Mouse (Mus musculus) hindbrain, postnatal 0 days (tissue): Measurements from ENCODE around the gene Dtd2. TPM values are rescaled to one million over a fixed set of nuclear protein-coding genes. Genes with fewer than 3 reads are reported as not detected.

Experiments
- ATAC-seq: fragments of 200-750 bp; cut with Nextera tagmentation; 2 replicates; pipeline ENCODE4 v1.8.0; 2017; ENCODE audit warnings: mild to moderate bottlenecking, moderate TSS enrichment, moderate library complexity
- DNase-seq: peaks from one replicate; pipeline ENCODE4 v3.0.0-alpha.2; 2015; ENCODE audit warnings: low spot score
- H3K27ac ChIP-seq: fragments of 300-500 bp; sonication (generic); 2 replicates; pipeline ENCODE4 v1.5.1; 2014; ENCODE audit warnings: mild to moderate bottlenecking
- H3K27me3 ChIP-seq: fragments of 300-500 bp; sonication (generic); 2 replicates; pipeline ENCODE4 v1.6.1; 2014; ENCODE audit warnings: low read length, mixed read lengths; ENCODE audit not compliant: insufficient read depth
- H3K36me3 ChIP-seq: fragments of 300-500 bp; sonication (generic); 2 replicates; pipeline ENCODE4 v1.6.1; 2014; ENCODE audit warnings: low read length, mixed read lengths; ENCODE audit not compliant: insufficient read depth
- H3K4me1 ChIP-seq: fragments of 300-500 bp; sonication (generic); 2 replicates; pipeline ENCODE4 v1.6.1; 2014; ENCODE audit warnings: antibody characterized with exemption, low read length, mixed read lengths; ENCODE audit not compliant: insufficient read depth
- H3K4me2 ChIP-seq: fragments of 300-500 bp; sonication (generic); 2 replicates; pipeline ENCODE4 v1.6.1; 2014; ENCODE audit warnings: low read depth, mild to moderate bottlenecking, low read length, moderate library complexity, mixed read lengths
- H3K4me3 ChIP-seq: fragments of 300-500 bp; sonication (generic); 2 replicates; pipeline ENCODE4 v1.5.1; 2014; ENCODE audit warnings: low read length
- H3K9ac ChIP-seq: fragments of 300-500 bp; sonication (generic); replicated peaks from 2 replicates; pipeline ENCODE4 v1.6.1; 2014; ENCODE audit warnings: mild to moderate bottlenecking, low read length, moderate library complexity, mixed read lengths
- H3K9me3 ChIP-seq: fragments of 300-500 bp; sonication (generic); 2 replicates; pipeline ENCODE4 v1.6.1; 2016; ENCODE audit warnings: low read length, mixed read lengths
- CTCF ChIP-seq: IDR thresholded peaks from 2 replicates; pipeline ENCODE4 v1.5.1; 2016; ENCODE audit warnings: antibody characterized with exemption, control low read depth, low read depth
- WGBS: fragments of 180-500 bp; shearing (Covaris S2); extraction: QIAGEN DNeasy Blood & Tissue Kit; methylation state at CpG from one replicate; pipeline ENCODE4 v1.1.7; 2014; 5-methylcytosine and 5-hydroxymethylcytosine counted together
- polyA plus RNA-seq: library from polyadenylated mRNA; unstranded; fragments of >200 nt; fragmentation: Nextera tagmentation; extraction: Ambion mirVana; gene quantifications from 2 replicates; pipeline ENCODE4 v1.2.1, GENCODE M21; 2015
- total RNA-seq: library from RNA; depleted of rRNA; stranded (reverse); fragments of >200 nt; gene quantifications from 2 replicates; pipeline ENCODE4 v1.2.3, GENCODE M21; 2014; rRNA removed

Gene Dtd2
- total and polyA plus RNA-seq, 2 experiments from 2014 or later, result 10.8 to 31.5 TPM

GRCm38 (mm10) chr12:51952309-51952708, 54.0 kb downstream of the Dtd2 start:
- no peak for ATAC-seq
- peaks cover 32% of the 10 kb centered on the region for H3K36me3 ChIP-seq
- H3K9me3 ChIP-seq, result no peaks in the 10 kb centered on the region
- no peaks in the 10 kb centered on the region for H3K4me1 ChIP-seq
- H3K9ac ChIP-seq, result no peak overlapping the region
- WGBS, result 79% methylated on average over 10 of the region's 10 CpGs
- no peak for TF ChIP-seq CTCF
- no peak overlapping the region for H3K4me3 ChIP-seq
- no peak for DNase-seq
- H3K27ac ChIP-seq, result no peak overlapping the region
- H3K4me2 ChIP-seq, result no peak overlapping the region
- H3K27me3 ChIP-seq, result no peaks in the 10 kb centered on the region

GRCm38 (mm10) chr12:51947498-51947945, 58.8 kb downstream of the Dtd2 start:
- no peak overlapping the region for H3K4me2 ChIP-seq
- no peaks in the 10 kb centered on the region for H3K9me3 ChIP-seq
- no peak overlapping the region for H3K27ac ChIP-seq
- no peak overlapping the region for H3K4me3 ChIP-seq
- peak; percentile 38 for DNase-seq
- H3K36me3 ChIP-seq, result peaks cover 34% of the 10 kb centered on the region
- H3K27me3 ChIP-seq, result no peaks in the 10 kb centered on the region
- 83% methylated on average over 10 of the region's 10 CpGs for WGBS
- ATAC-seq, result no peak
- H3K4me1 ChIP-seq, result no peaks in the 10 kb centered on the region
- no peak overlapping the region for H3K9ac ChIP-seq
- TF ChIP-seq CTCF, result peak; percentile 41; the same call in 1 of the 2 replicates

DNA sequence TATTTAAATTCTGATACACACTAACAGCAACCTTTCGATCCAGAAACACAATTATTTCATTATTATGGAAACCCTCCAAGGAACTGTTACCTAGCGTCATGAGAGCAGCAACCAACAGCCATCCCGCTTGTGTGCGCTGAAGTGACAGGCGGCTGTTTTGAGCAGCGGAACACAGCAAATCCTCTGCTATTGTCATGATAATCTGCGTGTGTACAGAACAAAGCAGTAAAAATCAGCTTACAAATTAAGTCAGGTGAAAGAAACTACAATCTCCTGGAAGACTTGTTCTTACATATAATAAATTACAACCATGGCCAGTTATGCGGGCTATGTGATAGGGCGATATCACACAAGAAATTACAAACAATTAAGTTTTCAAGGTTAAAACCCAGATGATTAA, 61.0 kb downstream of the Dtd2 start:
- H3K9ac ChIP-seq, result no peak overlapping the region
- H3K4me2 ChIP-seq, result no peak overlapping the region
- TF ChIP-seq CTCF, result no peak
- no peaks in the 10 kb centered on the region for H3K9me3 ChIP-seq
- no peaks in the 10 kb centered on the region for H3K27me3 ChIP-seq
- no peak overlapping the region for H3K4me3 ChIP-seq
- ATAC-seq (no peak), DNase-seq (no peak)
- peaks cover 19% of the 10 kb centered on the region for H3K36me3 ChIP-seq
- whole genome bisulfite sequencing, result 44% methylated on average over 9 of the region's 9 CpGs
- no peak overlapping the region for H3K27ac ChIP-seq
- H3K4me1 ChIP-seq, result no peaks in the 10 kb centered on the region

GRCm38 (mm10) chr12:51939848-51940247, 66.5 kb downstream of the Dtd2 start:
- Histone ChIP-seq H3K27me3 (no peaks in the 10 kb centered on the region), H3K4me3 (no peak overlapping the region), H3K27ac (no peak overlapping the region), H3K36me3 (peaks cover 13% of the 10 kb centered on the region; the same call in 1 of the 2 replicates), H3K4me2 (no peak overlapping the region), H3K9ac (no peak overlapping the region), H3K4me1 (no peaks in the 10 kb centered on the region), H3K9me3 (no peaks in the 10 kb centered on the region)
- no peak for TF ChIP-seq CTCF
- WGBS, result 78% methylated on average over 4 of the region's 4 CpGs
- ATAC-seq (no peak), DNase-seq (no peak)

Other genes with a start within 250 kb of the Dtd2 start
- gene Hectd1, start 177.0 kb downstream of the Dtd2 start, total RNA-seq, result 67.1 and 68.5 TPM in 2 replicates
- gene Hectd1, start 177.0 kb downstream of the Dtd2 start, polyA plus RNA-seq, result 28.0 and 28.4 TPM in 2 replicates
- 24.6 and 30.8 TPM in 2 replicates for gene Heatr5a, start 35.2 kb downstream of the Dtd2 start, total RNA-seq
- gene Heatr5a, start 35.2 kb downstream of the Dtd2 start, polyA plus RNA-seq, result 2.7 and 3.2 TPM in 2 replicates
- gene Gpr33, start 21.6 kb upstream of the Dtd2 start, total RNA-seq, result not detected in 2 replicates
- gene Gpr33, start 21.6 kb upstream of the Dtd2 start, polyA plus RNA-seq, result not detected in 2 replicates
- 4.1 and 10.2 TPM in 2 replicates for gene Nubpl, start 91.2 kb upstream of the Dtd2 start, total RNA-seq
- gene Nubpl, start 91.2 kb upstream of the Dtd2 start, polyA plus RNA-seq, result 7.6 and 7.7 TPM in 2 replicates